Mouse (Mus musculus): ENCODE results near the gene Dnajb2. TPM values are rescaled to one million over a fixed set of nuclear protein-coding genes. Genes with fewer than 3 reads are reported as not detected.
A peak's percentile ranks its signal among the peaks of the same experiment; 100 is the strongest.

Gene Dnajb2
- total RNA-seq, 2 experiments from 2014 or later = 76.5 to 80.2 TPM

DNA sequence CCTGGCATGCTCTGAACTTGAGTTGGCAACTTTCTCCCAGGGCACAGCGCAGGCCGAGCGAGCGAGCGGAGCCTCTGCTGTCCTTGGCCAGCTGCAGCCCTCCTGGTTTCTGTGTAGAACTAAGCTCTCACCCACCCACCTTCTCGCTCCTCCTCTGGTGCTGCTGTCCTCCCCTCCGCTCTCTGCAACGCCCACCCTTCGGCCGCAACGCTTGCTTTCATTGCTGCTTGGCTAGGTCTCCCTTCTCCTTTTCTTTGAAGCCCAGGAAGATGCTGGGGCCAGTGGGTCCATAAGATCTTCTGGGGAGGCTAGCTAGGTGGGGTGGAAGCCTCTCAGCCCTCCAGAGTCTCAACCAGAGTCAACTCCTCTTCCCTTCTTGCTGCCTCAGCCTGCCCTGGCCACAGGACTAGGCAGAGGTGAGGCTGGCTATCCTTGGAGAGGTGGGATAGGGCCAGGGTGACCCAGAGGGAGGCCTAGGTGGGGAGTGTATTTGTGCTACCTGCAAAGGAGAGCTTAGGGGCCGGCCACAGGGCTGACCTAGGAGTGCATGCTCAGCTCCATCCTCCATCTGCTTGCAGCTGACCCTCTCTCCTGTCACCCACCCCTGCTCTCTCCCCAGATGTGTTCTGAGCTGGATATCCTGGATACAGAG lies 8.1 kb downstream of the Dnajb2 start:
- DNase-seq (ENCODE audit: low spot score in 2 of 2) = no peak
- intact Hi-C loops (cut with DNase I) = no loop called here

- peak; percentile 72 to 77 for DNase-seq (ENCODE audit: low spot score in 2 of 2)
- intact Hi-C loops (cut with DNase I) = no loop called here
Observed at GRCm38 (mm10) chr1:75244836-75245235, 8.6 kb downstream of the Dnajb2 start.

DNA sequence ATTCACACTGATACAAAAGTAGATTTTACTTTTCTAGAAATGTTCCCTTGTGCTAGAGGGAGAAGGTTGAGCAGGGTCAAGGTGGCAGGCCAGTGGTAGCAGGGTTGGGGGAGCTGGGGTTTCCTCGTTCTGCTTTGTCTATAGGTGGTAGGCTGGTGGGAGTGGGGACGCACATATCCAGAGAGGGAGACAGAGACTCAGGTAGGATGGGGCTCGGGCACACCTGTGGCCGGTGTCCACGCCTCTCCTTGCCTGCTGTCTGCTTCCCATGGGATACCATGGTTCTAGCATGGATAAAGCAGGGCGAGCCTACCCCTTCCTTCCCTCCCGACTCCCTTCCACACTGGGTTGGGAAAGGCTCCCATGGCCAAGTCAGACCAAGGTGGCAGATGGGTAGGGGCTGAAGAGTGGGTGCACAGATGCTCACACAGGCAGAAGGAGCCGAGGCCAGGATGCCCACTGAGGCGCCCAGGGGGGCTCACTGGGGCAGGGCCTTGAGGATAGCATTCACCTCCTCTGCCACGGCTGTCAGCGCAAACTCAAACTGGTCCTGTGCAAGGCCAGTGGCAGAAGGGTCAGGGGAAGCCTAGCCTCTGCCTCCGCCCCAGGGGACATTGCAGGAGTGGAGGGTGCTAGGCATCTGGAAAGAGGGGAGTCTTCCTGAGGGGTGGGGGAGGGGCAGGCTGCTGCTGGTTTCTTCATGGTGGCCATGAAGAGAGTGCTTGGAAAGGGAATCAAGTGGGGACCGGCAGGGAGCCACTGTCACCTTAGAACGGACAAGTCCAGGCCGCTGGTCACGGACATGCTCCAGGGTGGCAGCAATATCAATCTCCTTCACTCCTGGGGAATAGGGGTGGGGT lies 11.1 kb downstream of the Dnajb2 start:
- intact Hi-C loops (cut with DNase I) = no loop called here

DNA sequence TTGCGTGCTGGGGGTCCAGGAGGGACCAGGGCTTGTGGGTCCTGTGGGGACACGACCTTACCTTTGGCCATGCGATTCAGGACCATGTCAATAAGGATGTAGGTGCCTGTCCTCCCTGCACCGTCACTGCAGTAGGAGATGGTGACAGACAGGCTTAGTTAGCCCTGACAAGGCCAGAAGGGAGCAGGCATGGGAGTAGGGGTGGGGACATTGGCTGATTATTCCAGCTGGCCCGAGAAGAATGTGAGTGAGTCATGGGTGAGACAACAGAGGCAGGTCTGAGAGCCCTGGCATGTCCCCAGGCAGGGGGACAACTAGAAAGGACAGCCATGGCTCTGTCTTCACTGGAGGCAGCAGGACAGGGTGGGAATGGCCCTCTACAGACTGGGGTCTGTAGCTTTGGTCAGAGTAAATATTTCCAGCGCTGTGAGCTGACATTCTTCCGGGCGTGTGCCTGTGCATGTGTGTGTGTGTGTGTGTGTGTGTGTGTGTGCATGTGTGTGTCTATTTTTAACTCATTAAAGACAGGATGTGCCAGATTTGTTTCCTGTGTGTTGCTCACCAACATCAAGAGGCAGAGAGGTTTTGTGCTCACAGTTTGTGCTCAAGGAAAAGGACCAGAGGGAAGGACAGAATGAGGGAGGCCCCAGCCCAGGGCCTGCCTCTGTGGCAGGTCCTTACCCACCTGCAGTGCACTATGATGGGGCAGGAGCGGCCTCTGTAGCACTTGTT lies 12.0 kb downstream of the Dnajb2 start:
- intact Hi-C loops (cut with DNase I) = no loop called here
- no peak for DNase-seq (ENCODE audit: low spot score in 2 of 2)

More for the DNA sequence above, 11.1 kb downstream of the Dnajb2 start:
- DNase-seq (ENCODE audit: low spot score in 2 of 2) = no peak

GRCm38 (mm10) chr1:75250498-75250897 lies 14.3 kb downstream of the Dnajb2 start:
- intact Hi-C loops (cut with DNase I) = loop anchor here (5.0 kb wide), 1 partner anchor 33 kb away; the partner anchor contains the start of gene Tuba4a

GRCm38 (mm10) chr1:75251112-75251970 lies 15.1 kb downstream of the Dnajb2 start:
- intact Hi-C loops (cut with DNase I) = loop anchor here (5.0 kb wide), 1 partner anchor 34 kb away; the partner anchor contains the start of gene Tuba4a
- DNase-seq (ENCODE audit: low spot score in 2 of 2) = peak in 1 of 2 experiments; percentile 75

More at GRCm38 (mm10) chr1:75250498-75250897, 14.3 kb downstream of the Dnajb2 start:
- DNase-seq (ENCODE audit: low spot score in 2 of 2) = no peak

DNA sequence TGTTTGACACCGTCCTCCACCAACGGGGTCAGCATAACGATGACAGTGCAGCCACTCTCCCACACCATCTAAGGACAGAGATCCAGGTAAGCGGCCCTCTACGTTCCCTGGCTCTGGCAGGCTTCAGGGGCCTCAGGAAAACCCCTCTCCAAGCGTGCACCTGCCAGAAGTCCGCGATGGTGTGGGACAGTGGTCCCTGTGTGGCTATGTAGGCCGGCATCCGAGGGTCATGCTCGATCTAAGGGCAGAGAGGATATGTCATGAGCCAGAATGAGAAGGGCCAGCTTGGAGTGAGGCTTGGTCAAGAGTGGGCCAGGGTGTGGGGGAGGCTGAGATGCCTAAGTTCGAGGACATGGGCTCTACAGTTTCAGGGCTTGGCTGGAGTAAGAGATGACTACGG lies 16.1 kb downstream of the Dnajb2 start:
- intact Hi-C loops (cut with DNase I) = loop anchor here (5.0 kb wide), 1 partner anchor 35 kb away; the partner anchor contains the start of gene Tuba4a
- no peak for DNase-seq (ENCODE audit: low spot score in 2 of 2)

GRCm38 (mm10) chr1:75253029-75253428 lies 16.8 kb downstream of the Dnajb2 start:
- intact Hi-C loops (cut with DNase I) = loop anchor here (5.0 kb wide), 1 partner anchor 36 kb away; the partner anchor contains the start of gene Tuba4a
- DNase-seq (ENCODE audit: low spot score in 2 of 2) = peak in 1 of 2 experiments; percentile 17

- intact Hi-C loops (cut with DNase I) = loop anchor here (5.0 kb wide), 1 partner anchor 37 kb away; the partner anchor contains the start of gene Tuba4a
- DNase-seq (ENCODE audit: low spot score in 2 of 2) = peak; percentile 91 to 93
Observed at GRCm38 (mm10) chr1:75253849-75254624, 17.8 kb downstream of the Dnajb2 start.

DNA sequence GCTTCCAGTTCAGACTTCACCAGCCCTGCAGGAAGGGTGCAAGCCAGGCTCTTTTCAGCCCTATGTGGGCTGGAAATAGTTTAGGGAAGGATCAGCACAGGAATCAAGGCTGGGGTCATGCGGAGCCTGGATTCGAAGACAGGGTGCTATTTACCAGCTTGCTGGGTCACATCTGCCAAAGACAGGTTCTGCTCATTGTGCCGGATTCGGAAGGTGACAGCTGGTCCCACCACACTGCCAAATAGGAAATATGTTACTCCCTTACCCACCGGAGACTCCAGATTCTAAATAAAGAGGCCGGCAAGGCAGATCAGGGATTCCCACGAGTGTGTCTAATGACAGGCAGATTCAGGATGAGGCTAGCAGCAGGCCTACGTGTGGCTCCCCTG lies 18.4 kb downstream of the Dnajb2 start:
- intact Hi-C loops (cut with DNase I) = loop anchor here (5.0 kb wide), 2 partner anchors 37 to 38 kb away; partner anchors contain the start of gene Tuba4a
- DNase-seq (ENCODE audit: low spot score in 2 of 2) = no peak

DNA sequence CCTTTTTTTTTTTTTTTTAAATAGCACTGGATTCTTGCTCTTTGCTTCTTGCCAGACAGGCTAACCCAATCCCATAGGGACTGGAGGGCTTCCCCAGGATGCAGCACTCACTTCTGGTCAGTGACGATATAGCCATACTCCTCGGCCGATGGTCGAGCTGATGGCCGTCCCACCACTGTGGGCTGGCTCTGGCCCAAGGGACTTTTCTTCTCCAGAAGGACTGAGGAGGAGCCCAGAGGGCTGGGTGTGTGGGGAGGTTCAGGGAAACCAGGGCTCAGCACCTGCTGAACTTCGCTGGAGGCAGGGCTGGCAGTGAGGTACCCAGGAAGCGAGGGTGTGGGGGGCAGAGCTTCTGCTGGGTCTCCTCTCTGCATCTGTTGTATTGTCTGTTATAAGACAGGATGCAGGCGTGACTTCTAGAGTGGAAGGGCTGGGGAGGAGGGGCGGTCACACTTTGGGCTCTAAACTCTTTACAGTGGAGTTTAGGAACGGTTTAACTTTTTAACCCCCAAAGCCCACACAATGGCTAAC lies 19.4 kb downstream of the Dnajb2 start:
- intact Hi-C loops (cut with DNase I) = loop anchor here (5.0 kb wide), 1 partner anchor 37 kb away; no protein-coding TSS in a partner anchor
- no peak for DNase-seq (ENCODE audit: low spot score in 2 of 2)

- DNase-seq (ENCODE audit: low spot score in 2 of 2) = no peak
- intact Hi-C loops (cut with DNase I) = no loop called here
Observed at GRCm38 (mm10) chr1:75261278-75261677, 25.1 kb downstream of the Dnajb2 start.

DNA sequence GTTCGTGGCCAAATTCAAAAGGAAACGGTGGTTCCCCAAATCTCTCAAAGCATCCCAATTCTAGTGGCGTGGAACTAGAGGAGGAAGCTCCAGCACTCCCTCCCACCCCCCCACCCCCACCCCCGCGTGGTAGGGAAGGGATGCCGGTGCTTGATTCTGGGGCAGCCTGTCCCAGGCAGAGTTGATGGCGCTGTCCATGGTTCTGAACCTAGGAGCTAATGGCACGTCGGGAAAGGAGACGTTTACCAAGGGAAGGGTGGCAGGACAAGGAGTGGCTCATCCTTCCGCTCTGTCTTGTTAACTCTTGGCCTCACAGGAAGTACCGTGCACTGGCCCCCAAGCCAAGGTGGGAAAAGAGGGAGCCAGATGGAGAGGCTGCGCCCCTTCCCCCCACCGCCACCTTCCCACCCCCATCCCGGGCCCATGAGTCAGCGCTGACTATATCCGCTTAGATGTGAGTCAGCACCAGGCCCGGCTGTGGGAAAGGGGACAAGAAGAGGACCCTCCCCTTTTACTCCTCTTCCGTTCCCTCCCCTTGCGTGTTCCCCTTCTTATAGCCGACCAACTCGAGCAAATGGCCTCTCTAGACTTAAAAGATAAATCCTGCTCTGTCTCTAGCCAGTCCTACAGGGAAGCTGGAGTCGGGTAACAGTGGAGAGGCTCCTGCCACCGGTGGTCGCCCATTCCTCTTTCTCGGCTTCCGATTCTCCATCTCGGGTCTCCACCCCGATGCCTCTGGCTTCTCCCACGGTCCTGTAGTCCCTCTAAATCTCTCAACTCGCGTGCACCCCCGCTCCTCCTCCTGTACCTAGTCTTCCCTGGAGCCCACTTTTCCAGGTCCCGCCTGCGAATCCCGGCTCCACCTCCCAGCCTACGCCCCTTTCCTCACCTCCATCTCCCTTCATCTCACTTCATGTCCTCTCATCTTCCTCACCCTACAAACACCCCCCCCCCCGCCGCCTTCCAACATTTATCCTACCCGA lies 27.1 kb downstream of the Dnajb2 start:
- intact Hi-C loops (cut with DNase I) = no loop called here
- DNase-seq (ENCODE audit: low spot score in 2 of 2) = peak; percentile 60 to 67

DNA sequence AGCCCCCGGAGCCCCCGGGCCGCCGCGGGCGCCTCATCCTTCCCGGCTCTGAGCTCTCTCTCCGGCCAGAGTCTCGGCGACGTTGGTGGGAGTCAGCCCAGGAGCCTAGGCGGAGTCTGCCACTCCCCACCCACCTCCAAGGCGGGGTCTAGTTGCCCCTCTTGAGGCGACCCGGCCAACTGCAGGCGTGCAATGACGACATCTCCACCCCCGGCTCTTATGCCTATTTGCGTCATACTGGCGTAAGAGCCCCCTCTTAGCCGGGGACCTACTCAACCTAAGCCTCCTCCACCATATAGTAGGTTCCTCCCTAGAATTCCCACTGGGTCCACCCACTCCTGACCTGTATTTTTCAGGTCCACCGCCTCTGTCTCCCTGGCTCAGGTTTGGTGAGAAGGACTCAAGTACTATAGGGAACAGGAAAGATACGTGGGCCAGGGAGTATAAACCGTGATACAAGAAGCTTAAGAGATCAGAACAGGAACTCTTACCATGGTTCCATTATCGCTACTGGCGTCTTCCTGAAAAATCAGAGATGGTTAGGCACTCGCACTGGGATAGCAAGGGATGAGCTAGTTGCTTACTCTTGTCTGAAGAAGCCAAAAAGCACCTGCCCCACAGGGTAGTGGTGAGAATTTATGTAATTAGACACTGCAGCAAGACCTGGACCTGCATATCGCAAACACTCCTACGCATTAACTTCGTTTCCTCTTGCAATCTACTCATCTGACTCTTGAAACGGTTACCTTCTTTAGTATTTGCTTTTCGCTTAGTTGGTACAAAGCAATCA lies 28.1 kb downstream of the Dnajb2 start, which contains the start of gene Ptprn:
Gene Ptprn, minus strand, starts transcription at position 412 of the 790 bp plus-strand sequence.
- DNase-seq (ENCODE audit: low spot score in 2 of 2) = peak; percentile 79 to 83
- intact Hi-C loops (cut with DNase I) = no loop called here

Measured in left cerebral cortex, postnatal 14 days (tissue).